Mouse (Mus musculus): ENCODE measurements around the gene Adad1.
A peak's percentile ranks its signal among the peaks of the same experiment; 100 is the strongest.

Adad1 gene

GRCm38 (mm10) chr3:37063406-37063805 lies at the start of gene Adad1:
Gene Adad1, plus strand, starts transcription at chr3:37063527.
- ATAC-seq (ENCODE audit: low TSS enrichment), result no peak

DNA sequence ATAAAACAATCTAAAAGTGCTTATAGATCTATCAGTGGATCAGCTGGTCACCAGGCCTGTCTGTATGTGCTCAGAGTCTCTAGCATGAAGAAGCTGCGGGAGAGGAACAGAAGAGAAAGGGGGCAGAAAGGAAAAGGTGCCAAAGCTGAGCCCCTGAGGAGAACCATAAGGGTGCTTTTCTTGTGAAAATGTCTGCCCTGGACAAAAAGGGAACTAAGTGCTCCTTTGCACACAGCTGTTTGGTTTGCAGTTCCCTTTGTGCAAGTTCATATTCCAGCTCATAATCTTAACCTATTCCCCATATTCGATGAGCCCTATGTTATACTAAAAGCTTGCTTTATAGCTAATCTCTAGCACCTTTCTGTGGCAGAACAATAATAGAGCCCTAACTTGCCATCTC lies 25.3 kb upstream of the Adad1 start:
- no peak for ATAC-seq (ENCODE audit: low TSS enrichment)

GRCm38 (mm10) chr3:37039811-37040210 lies 23.5 kb upstream of the Adad1 start:
- no peak for ATAC-seq (ENCODE audit: low TSS enrichment)

- peak; percentile 97 for ATAC-seq (ENCODE audit: low TSS enrichment)
Measured at GRCm38 (mm10) chr3:37051491-37051890, 11.8 kb upstream of the Adad1 start.

GRCm38 (mm10) chr3:37073211-37073610 lies 9.9 kb downstream of the Adad1 start:
- ATAC-seq (ENCODE audit: low TSS enrichment), result no peak

GRCm38 (mm10) chr3:37084860-37085259 lies 21.5 kb downstream of the Adad1 start:
- ATAC-seq (ENCODE audit: low TSS enrichment), result no peak

- ATAC-seq (ENCODE audit: low TSS enrichment), result no peak
Measured at GRCm38 (mm10) chr3:37090721-37091120, 27.4 kb downstream of the Adad1 start.

DNA sequence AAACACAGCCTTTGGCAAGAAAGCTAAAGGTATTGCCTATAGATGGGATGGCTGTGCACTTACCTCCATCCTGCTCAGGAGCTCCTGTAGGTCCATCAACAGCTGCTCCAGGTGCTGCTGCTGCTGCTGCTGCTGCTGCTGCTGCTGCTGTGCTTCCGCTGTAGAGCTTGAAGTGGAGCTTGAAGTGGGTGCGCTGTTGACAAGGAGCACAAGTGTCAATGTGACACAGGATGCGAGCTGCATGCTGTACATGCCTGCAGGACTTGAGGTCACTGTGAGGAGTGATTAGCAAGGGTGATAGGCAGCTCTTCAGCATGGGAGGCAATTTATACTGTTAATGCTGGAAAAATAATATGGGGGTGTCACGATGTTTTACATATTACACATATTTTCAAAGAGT lies 62.3 kb downstream of the Adad1 start, which contains the start of gene Il2:
TSS of gene Il2 (minus strand) at position 305 of the 400 bp plus-strand sequence.
- no peak for ATAC-seq (ENCODE audit: low TSS enrichment)

DNA sequence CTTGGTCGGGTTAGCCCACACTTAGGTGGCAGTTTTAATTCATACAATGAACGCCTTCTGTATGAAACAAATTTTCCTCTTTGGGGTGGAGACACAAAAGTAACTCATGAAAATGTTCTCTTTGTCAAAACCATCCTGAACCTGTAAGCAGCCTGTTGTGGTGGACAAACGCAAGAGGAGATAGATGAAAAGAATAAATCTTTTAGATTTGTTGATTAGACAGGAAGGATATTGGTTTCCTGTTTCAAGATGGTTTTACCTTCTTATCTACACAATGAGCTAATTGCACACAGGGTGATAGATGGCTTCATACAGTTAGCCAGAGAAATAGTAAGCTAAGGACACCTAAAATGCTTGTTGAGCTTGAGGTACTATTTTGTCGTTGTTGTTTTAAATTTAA lies 62.8 kb downstream of the Adad1 start:
- ATAC-seq (ENCODE audit: low TSS enrichment), result no peak

- no peak for ATAC-seq (ENCODE audit: low TSS enrichment)
Measured at GRCm38 (mm10) chr3:37128269-37128668, 64.9 kb downstream of the Adad1 start.

GRCm38 (mm10) chr3:37129063-37129462 lies 65.7 kb downstream of the Adad1 start:
- no peak for ATAC-seq (ENCODE audit: low TSS enrichment)

DNA sequence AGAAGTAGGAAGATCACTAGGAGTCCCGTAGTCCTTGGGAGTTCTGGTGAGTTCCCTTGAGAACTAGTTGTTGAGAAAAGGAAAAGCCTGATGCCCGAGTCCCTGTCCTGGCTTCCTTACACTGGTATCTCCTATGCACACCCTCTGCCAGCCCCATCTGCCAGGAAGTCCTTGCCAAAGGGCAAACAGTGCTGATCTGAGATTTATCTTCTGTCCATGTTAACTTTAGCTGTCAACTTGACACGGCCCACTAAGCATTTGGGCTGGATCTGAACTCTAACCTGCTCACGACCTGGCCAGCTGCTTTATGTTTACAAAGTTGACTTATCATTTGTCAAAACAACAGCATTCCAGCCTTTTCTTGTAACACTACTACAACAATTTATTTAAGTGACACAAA lies 73.9 kb downstream of the Adad1 start:
- no peak for ATAC-seq (ENCODE audit: low TSS enrichment)

GRCm38 (mm10) chr3:37139192-37139591 lies 75.9 kb downstream of the Adad1 start:
- ATAC-seq (ENCODE audit: low TSS enrichment), result no peak

DNA sequence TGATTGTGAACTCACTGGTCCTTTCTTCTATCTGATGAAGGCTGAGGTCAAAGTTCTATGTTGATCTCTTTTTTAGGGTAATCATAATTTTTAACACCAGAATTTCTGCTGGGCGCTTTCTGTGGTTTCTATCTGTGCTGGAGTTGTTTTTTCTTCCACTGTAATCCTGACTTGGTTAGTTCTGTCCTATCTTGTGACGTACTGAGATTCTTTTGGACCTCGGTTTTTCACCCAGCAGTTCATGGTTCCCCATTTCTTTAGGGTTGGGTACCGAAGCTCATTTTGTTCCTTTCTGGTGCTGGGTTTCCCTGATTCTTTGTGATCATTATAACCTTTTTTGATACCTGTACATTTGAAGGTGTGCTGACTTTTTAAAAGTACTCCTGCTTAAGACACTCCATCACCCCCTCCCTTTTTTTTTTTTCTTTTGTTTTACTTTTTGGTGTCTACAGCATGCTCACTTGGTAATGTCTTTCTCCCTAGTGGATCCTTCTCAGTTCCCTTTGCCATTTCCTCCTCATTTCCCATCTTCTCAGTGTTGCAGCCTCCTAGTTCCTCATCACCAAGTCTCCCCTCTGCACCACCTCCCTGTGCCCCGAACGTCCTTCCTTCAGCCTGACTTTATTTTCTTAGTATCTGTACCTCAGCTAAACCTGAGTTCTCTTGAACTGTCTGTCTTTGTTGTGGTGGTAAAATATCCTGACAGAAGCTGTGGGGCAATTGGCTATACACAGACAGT lies 77.0 kb downstream of the Adad1 start:
- no peak for ATAC-seq (ENCODE audit: low TSS enrichment)

DNA sequence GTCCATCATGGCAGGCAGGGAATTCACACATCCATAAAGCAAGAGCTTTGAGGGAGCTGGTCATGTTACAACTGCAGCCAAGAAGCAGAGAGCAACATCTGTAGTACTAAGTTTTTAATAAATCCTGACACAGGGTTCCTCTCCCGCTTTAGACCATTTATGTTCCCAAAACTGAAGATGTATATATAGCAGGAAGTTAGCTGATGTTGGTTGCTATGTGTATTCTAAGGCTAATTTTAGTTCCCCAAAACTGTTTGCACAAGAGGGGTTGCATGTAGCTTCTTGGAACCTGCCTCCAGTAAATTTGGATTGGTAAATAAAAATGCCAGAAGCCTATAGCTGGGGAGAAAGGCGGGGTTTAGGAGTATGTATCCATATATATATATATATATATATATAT lies 78.5 kb downstream of the Adad1 start:
- no peak for ATAC-seq (ENCODE audit: low TSS enrichment)

- ATAC-seq (ENCODE audit: low TSS enrichment), result no peak
Measured at GRCm38 (mm10) chr3:37144979-37145378, 81.7 kb downstream of the Adad1 start.

- no peak for ATAC-seq (ENCODE audit: low TSS enrichment)
Measured at GRCm38 (mm10) chr3:37146406-37146805, 83.1 kb downstream of the Adad1 start.

DNA sequence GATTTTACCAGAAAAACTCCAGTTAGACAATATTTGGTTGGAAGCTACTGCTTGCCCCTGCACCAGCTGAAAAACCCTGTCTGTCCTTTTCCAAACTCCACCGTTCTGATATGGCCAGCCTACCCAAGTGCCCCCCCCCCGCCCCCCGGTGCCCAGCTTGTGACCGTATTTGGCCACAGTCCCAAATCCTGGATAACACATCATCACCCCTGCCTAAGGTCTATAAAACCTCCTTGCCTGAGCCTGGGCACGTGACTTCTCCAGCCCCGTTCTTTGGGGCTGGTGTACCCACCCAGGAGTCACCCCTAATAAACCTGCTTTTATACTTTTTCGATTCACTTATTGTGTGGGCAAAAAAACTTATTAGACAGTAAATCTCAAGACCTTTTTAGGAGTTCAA lies 83.5 kb downstream of the Adad1 start:
- no peak for ATAC-seq (ENCODE audit: low TSS enrichment)

DNA sequence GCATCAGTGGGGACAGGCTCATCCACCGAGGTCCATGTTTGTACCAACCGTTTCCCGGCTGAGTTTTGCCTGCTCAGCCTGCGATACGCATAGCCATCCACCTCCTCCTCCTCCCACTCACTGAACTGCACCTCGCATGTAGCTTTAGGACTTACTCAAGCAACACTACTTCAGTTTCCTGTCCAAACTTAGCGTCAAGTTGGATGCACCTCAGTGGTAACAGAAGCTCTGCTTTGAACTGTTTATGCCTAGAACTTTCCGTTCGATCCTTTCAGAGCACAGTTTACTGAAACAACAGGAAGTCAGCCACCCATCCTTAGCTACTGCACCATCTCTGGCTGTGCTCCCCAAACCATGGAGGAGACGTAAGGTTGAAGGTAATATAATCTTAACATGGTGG lies 88.9 kb downstream of the Adad1 start:
- ATAC-seq (ENCODE audit: low TSS enrichment), result peak; percentile 69

- ATAC-seq (ENCODE audit: low TSS enrichment), result no peak
Measured at GRCm38 (mm10) chr3:37153004-37153403, 89.7 kb downstream of the Adad1 start.

GRCm38 (mm10) chr3:37154396-37154795 lies 91.1 kb downstream of the Adad1 start:
- no peak for ATAC-seq (ENCODE audit: low TSS enrichment)

DNA sequence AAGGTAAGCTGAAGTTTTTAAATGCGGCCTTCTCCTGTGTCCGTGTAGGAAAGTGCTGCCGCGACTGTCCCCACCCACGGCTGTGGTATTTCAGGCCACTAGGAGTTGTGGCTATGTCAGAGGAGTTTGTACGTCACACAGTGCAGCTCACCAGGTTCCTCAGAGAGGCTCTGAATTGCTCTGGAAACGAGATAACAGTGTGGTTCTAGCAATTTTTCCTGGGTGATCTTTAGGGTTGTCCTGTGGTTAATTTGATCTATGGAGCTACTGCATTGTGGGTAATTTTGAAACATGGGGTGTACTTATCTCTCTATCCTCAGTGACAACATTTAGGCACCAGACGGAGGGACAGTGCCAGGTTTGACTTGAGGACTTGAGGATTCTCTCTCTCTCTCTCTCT lies 93.8 kb downstream of the Adad1 start:
- peak; percentile 59; the same call in 1 of the 2 replicates for ATAC-seq (ENCODE audit: low TSS enrichment)

DNA sequence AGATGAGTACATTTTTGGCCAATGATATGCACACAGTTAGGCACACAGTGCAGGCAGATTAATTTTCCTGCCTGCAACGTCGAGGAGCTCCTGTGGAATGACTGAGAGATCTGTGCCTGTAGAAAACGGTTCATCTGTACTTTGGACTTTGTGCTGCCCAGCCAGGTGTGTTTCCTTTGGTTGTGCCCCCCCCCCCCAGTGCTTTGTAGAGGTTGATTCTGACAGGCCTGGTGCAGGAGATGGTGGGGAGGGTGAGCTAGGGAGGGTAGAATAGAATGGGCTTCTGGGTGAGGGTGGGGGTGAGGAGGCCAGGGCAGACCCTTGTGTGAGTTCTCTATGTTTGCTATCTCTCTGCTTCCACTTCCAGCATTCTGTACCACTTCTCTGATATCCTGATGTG lies 94.9 kb downstream of the Adad1 start:
- no peak for ATAC-seq (ENCODE audit: low TSS enrichment)

GRCm38 (mm10) chr3:37161096-37161495 lies 97.8 kb downstream of the Adad1 start:
- no peak for ATAC-seq (ENCODE audit: low TSS enrichment)
